Mouse (Mus musculus) c-Kit-negative CD71-positive TER-119-positive erythroid progenitor cells, embryonic 14.5 days (primary cell): ENCODE results near the gene Ambra1.

ENCODE experiments used
- DNase-seq: peaks from one replicate; pipeline ENCODE4 v3.0.0-alpha.2; 2013; ENCODE audit warnings: low read depth, low spot score

The Ambra1 gene

GRCm38 (mm10) chr2:91959544-91960410, 229.8 kb downstream of the Ambra1 start:
- DNase-seq: no peak

- DNase-seq: no peak
Measured at GRCm38 (mm10) chr2:91960459-91960858, 230.5 kb downstream of the Ambra1 start.

GRCm38 (mm10) chr2:91961901-91962761, 232.2 kb downstream of the Ambra1 start:
- no peak for DNase-seq

- no peak for DNase-seq
Measured at GRCm38 (mm10) chr2:91962864-91963401, 233.0 kb downstream of the Ambra1 start.

GRCm38 (mm10) chr2:91963443-91963932, 233.6 kb downstream of the Ambra1 start:
- peak; percentile 75 for DNase-seq

GRCm38 (mm10) chr2:91964610-91965204, 234.8 kb downstream of the Ambra1 start:
- DNase-seq: no peak

DNA sequence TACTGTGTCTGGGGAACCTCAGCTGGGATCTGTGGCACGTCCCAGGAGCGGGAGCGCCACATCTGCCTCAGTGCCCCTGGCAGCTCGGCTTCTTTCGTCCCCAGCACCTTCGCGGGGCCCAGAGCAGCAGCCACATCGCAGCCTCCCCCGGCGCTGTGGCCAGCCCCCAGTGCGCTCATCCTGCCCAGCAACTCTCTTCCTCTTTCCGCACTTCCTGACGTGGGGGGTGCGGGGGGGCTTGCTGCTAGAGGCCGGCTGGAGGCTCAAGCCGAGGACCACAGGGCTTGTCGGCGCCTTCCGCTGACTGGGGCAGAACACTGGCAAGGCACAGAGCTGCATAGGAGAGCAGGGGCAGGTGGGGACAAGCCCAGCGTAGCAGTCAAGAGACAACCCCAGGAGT, 235.5 kb downstream of the Ambra1 start:
- DNase-seq: no peak

GRCm38 (mm10) chr2:91966367-91966766, 236.4 kb downstream of the Ambra1 start:
- no peak for DNase-seq

GRCm38 (mm10) chr2:91967962-91968361, 238.0 kb downstream of the Ambra1 start:
- DNase-seq: no peak
